27 mouse cellular contexts compared by ENCODE assay signal in the genomic region with DNA sequence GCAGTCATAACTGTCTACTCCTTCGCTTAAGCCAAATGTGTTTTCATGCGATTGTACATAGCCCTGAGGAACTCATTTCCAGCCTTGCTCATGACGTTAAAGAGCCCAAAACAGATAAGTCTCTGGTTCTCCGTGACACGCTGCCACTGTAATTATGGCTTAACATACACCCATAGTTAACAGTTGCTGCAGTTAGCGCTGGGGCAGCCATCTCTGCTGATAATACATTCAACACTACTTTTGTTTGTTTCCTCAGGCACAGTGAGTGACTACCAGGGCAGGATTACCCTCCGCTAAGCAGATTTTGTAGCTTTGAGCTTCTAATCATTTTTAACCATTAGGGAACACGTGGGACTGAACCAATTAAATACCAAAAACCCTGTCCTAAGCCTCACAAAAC. TPM values are rescaled to one million over a fixed set of nuclear protein-coding genes. Genes with fewer than 3 reads are reported as not detected.
A peak's percentile ranks its signal among the peaks of the same experiment; 100 is the strongest.
DNase-seq lines count a peak whose midpoint lies in the region; ATAC-seq and TF ChIP-seq lines count a peak whose summit lies in the region.
"Had no signal": no experiment of that assay in that cellular context is flagged by ENCODE, and none has a peak within 500 bp of the region (broad histone marks: within the 10 kb centered on the region; RNA-seq: fewer than 3 reads in every experiment).

No protein-coding gene starts in this region.

- no peak overlapping the region for H3K27ac ChIP-seq in midbrain, embryonic 14.5 days (replicated peaks; ENCODE audit: low read depth, low read length)
- no peak overlapping the region for H3K27ac ChIP-seq in midbrain, embryonic 11.5 days (ENCODE audit: low read depth, low read length)
- H3K27ac ChIP-seq in midbrain, embryonic 16.5 days (ENCODE audit: low read length): no peak overlapping the region
- H3K27ac ChIP-seq in stomach, postnatal 0 days (replicated peaks): no peak overlapping the region
- H3K27ac ChIP-seq in liver, embryonic 12.5 days: no peak overlapping the region
- H3K27ac ChIP-seq: embryonic facial prominence, embryonic 10.5 days; embryonic facial prominence, embryonic 13.5 days; forebrain, embryonic 12.5 days; forebrain, embryonic 15.5 days; heart, embryonic 15.5 days; hindbrain, embryonic 14.5 days; hindbrain, postnatal 0 days had no signal

- ATAC-seq in midbrain, embryonic 14.5 days (ENCODE audit: low FRiP score, low TSS enrichment): peak; percentile 64; the same call in 1 of the 2 replicates
- ATAC-seq in midbrain, embryonic 11.5 days (ENCODE audit: low FRiP score): no peak
- peak; percentile 80 for ATAC-seq in midbrain, embryonic 16.5 days
- no peak for ATAC-seq in stomach, postnatal 0 days (ENCODE audit: low FRiP score, low TSS enrichment)
- ATAC-seq in liver, embryonic 12.5 days: no peak
- ATAC-seq: forebrain, embryonic 15.5 days; hindbrain, postnatal 0 days had no signal

- no peaks in the 10 kb centered on the region for H3K4me1 ChIP-seq in midbrain, embryonic 14.5 days (ENCODE audit: control insufficient read depth, insufficient read depth, low read length)
- no peaks in the 10 kb centered on the region for H3K4me1 ChIP-seq in midbrain, embryonic 11.5 days (ENCODE audit: control insufficient read depth, insufficient read depth, low read length)
- no peaks in the 10 kb centered on the region for H3K4me1 ChIP-seq in midbrain, embryonic 16.5 days (ENCODE audit: control insufficient read depth, insufficient read depth, low read length)
- no peaks in the 10 kb centered on the region for H3K4me1 ChIP-seq in stomach, postnatal 0 days (replicated peaks; ENCODE audit: control insufficient read depth, insufficient read depth)
- no peaks in the 10 kb centered on the region for H3K4me1 ChIP-seq in liver, embryonic 12.5 days
- H3K4me1 ChIP-seq: forebrain, embryonic 15.5 days; heart, embryonic 12.5 days; heart, embryonic 15.5 days had no signal

- DNase-seq in heart, adult 11 months: peak; percentile 43
- DNase-seq in heart, adult 18-20 months: no peak
- peak; percentile 47 for DNase-seq in midbrain, embryonic 14.5 days
- DNase-seq in midbrain, embryonic 11.5 days (ENCODE audit: low spot score, missing footprints): no peak
- peak; percentile 2 for DNase-seq in stomach, postnatal 0 days (ENCODE audit: low spot score)
- DNase-seq in kidney, adult 8-10 months: no peak
- DNase-seq: adrenal gland, postnatal 10 days; adrenal gland, postnatal 36 days; cerebellum, adult 11 months; cerebellum, adult 2 months; cerebellum, adult 9-11 months; cerebellum, postnatal 25 days; embryo, embryonic 11 days; gastrocnemius, postnatal 25 days; heart, postnatal 10 days; heart, postnatal 4 days had no signal

- H3K9me3 ChIP-seq in midbrain, embryonic 14.5 days (ENCODE audit: control insufficient read depth, low read length): peaks cover 14% of the 10 kb centered on the region
- peaks cover 3% of the 10 kb centered on the region; the same call in 1 of the 2 replicates for H3K9me3 ChIP-seq in midbrain, embryonic 11.5 days (ENCODE audit: control insufficient read depth, low read length)
- H3K9me3 ChIP-seq in midbrain, embryonic 16.5 days (replicated peaks; ENCODE audit: control insufficient read depth, low read length, poor library complexity, severe bottlenecking): no peaks in the 10 kb centered on the region
- H3K9me3 ChIP-seq in stomach, postnatal 0 days (ENCODE audit: control insufficient read depth, low read length): no peaks in the 10 kb centered on the region
- H3K9me3 ChIP-seq in liver, embryonic 12.5 days (replicated peaks): no peaks in the 10 kb centered on the region
- H3K9me3 ChIP-seq: forebrain, embryonic 15.5 days; heart, embryonic 12.5 days; heart, embryonic 15.5 days had no signal

- H3K9ac ChIP-seq in midbrain, embryonic 14.5 days (replicated peaks; ENCODE audit: low read length): no peak overlapping the region
- no peak overlapping the region for H3K9ac ChIP-seq in midbrain, embryonic 11.5 days (ENCODE audit: low read length)
- no peak overlapping the region for H3K9ac ChIP-seq in midbrain, embryonic 16.5 days (ENCODE audit: low read depth, low read length)
- no peak overlapping the region for H3K9ac ChIP-seq in stomach, postnatal 0 days (ENCODE audit: low read length)
- H3K9ac ChIP-seq in liver, embryonic 12.5 days: no peak overlapping the region
- H3K9ac ChIP-seq: embryonic facial prominence, embryonic 13.5 days; forebrain, embryonic 12.5 days; forebrain, embryonic 15.5 days; heart, embryonic 12.5 days; heart, embryonic 15.5 days; hindbrain, embryonic 14.5 days had no signal

- WGBS in midbrain, embryonic 14.5 days: 67% methylated on average over 8 of the region's 8 CpGs
- WGBS in midbrain, embryonic 11.5 days: 85% methylated on average over 8 of the region's 8 CpGs
- WGBS in midbrain, embryonic 16.5 days: 67% methylated on average over 8 of the region's 8 CpGs
- 83% methylated on average over 8 of the region's 8 CpGs for WGBS in stomach, postnatal 0 days
- WGBS in liver, embryonic 12.5 days (ENCODE audit: insufficient replicate concordance): 74% methylated on average over 8 of the region's 8 CpGs

- no peaks in the 10 kb centered on the region for H3K27me3 ChIP-seq in midbrain, embryonic 14.5 days (ENCODE audit: control insufficient read depth, insufficient read depth, low read length)
- H3K27me3 ChIP-seq in midbrain, embryonic 11.5 days (ENCODE audit: control insufficient read depth, insufficient read depth, low read length): no peaks in the 10 kb centered on the region
- no peaks in the 10 kb centered on the region for H3K27me3 ChIP-seq in midbrain, embryonic 16.5 days (ENCODE audit: control insufficient read depth, insufficient read depth, low read depth, low read length)
- no peaks in the 10 kb centered on the region for H3K27me3 ChIP-seq in stomach, postnatal 0 days (ENCODE audit: control insufficient read depth, insufficient read depth, low read length)
- no peaks in the 10 kb centered on the region for H3K27me3 ChIP-seq in liver, embryonic 12.5 days (replicated peaks)
- H3K27me3 ChIP-seq: embryonic facial prominence, embryonic 13.5 days; forebrain, embryonic 12.5 days; forebrain, embryonic 15.5 days; heart, embryonic 12.5 days; heart, embryonic 15.5 days had no signal

- no peak overlapping the region for H3K4me2 ChIP-seq in midbrain, embryonic 14.5 days (ENCODE audit: low read length)
- H3K4me2 ChIP-seq in midbrain, embryonic 11.5 days: no peak overlapping the region
- no peak overlapping the region for H3K4me2 ChIP-seq in midbrain, embryonic 16.5 days (ENCODE audit: low read length)
- H3K4me2 ChIP-seq in stomach, postnatal 0 days (replicated peaks; ENCODE audit: low read depth): no peak overlapping the region
- no peak overlapping the region for H3K4me2 ChIP-seq in liver, embryonic 12.5 days
- H3K4me2 ChIP-seq: embryonic facial prominence, embryonic 13.5 days; forebrain, embryonic 12.5 days; forebrain, embryonic 15.5 days; heart, embryonic 12.5 days; heart, embryonic 15.5 days; hindbrain, embryonic 14.5 days had no signal

- H3K4me3 ChIP-seq in midbrain, embryonic 14.5 days (replicated peaks; ENCODE audit: low read depth, low read length): no peak overlapping the region
- H3K4me3 ChIP-seq in midbrain, embryonic 11.5 days (ENCODE audit: low read depth, low read length): no peak overlapping the region
- H3K4me3 ChIP-seq in midbrain, embryonic 16.5 days (ENCODE audit: low read depth, low read length): no peak overlapping the region
- no peak overlapping the region for H3K4me3 ChIP-seq in stomach, postnatal 0 days (ENCODE audit: low read depth, low read length)
- H3K4me3 ChIP-seq in liver, embryonic 12.5 days: no peak overlapping the region
- H3K4me3 ChIP-seq: embryonic facial prominence, embryonic 10.5 days; embryonic facial prominence, embryonic 13.5 days; erythroblast, embryonic 14.5 days; forebrain, embryonic 12.5 days; forebrain, embryonic 15.5 days; heart, embryonic 12.5 days; heart, embryonic 15.5 days had no signal

- no peak for TF ChIP-seq EP300 in stomach, postnatal 0 days (optimal IDR thresholded peaks at IDR 0.05)

- no peaks in the 10 kb centered on the region for H3K36me3 ChIP-seq in midbrain, embryonic 14.5 days (ENCODE audit: control insufficient read depth, insufficient read depth, low read length)
- H3K36me3 ChIP-seq in midbrain, embryonic 11.5 days (ENCODE audit: control insufficient read depth, insufficient read depth, low read length): no peaks in the 10 kb centered on the region
- no peaks in the 10 kb centered on the region for H3K36me3 ChIP-seq in midbrain, embryonic 16.5 days (ENCODE audit: control insufficient read depth, insufficient read depth, low read length)
- H3K36me3 ChIP-seq in stomach, postnatal 0 days (ENCODE audit: control insufficient read depth, insufficient read depth, low read length): no peaks in the 10 kb centered on the region
- H3K36me3 ChIP-seq in liver, embryonic 12.5 days: no peaks in the 10 kb centered on the region
- H3K36me3 ChIP-seq: embryonic facial prominence, embryonic 10.5 days; embryonic facial prominence, embryonic 13.5 days; forebrain, embryonic 12.5 days; forebrain, embryonic 15.5 days; heart, embryonic 12.5 days; heart, embryonic 15.5 days had no signal

- TF ChIP-seq CTCF in stomach, postnatal 0 days (IDR thresholded peaks at IDR 0.05; ENCODE audit: low read depth): no peak

RNA-seq across cellular contexts. Expression of gene Nfib, which starts 17.5 kb away (rescaled TPM):
- 100 to 1,000 TPM; 126 TPM for total RNA-seq in heart, adult 18-20 months (2021)
- polyA plus RNA-seq in midbrain, embryonic 14.5 days (2014; fragmentation: Nextera tagmentation; extraction: Ambion mirVana): 64.4 and 72.0 TPM in 2 replicates
- polyA plus RNA-seq in midbrain, embryonic 11.5 days (2014; fragmentation: Nextera tagmentation; extraction: Ambion mirVana): 19.9 and 21.7 TPM in 2 replicates
- polyA plus RNA-seq in midbrain, embryonic 16.5 days (2015; fragmentation: Nextera tagmentation; extraction: Ambion mirVana): 47.2 and 51.4 TPM in 2 replicates
- polyA plus RNA-seq in stomach, postnatal 0 days (2015; fragmentation: Nextera tagmentation; extraction: Ambion mirVana): 18.8 and 19.9 TPM in 2 replicates
- 9.5 and 11.8 TPM in 2 replicates for polyA plus RNA-seq in liver, embryonic 12.5 days (2016; fragmentation: Nextera tagmentation; extraction: Ambion mirVana)
- polyA plus RNA-seq: erythroblast, embryonic 14.5 days had no signal

Comparison
In these comparisons a context has a peak if more than half of its experiments do, and no peak if none do; other contexts are left out.
1. DNase-seq: peak in heart, adult 11 months (single experiment), midbrain, embryonic 14.5 days (single experiment) and stomach, postnatal 0 days (single experiment); none in heart, adult 18-20 months (0 of 2), midbrain, embryonic 11.5 days (single experiment) and kidney, adult 8-10 months (0 of 2).
2. ATAC-seq: peak in midbrain, embryonic 14.5 days (single experiment) and midbrain, embryonic 16.5 days (single experiment); none in midbrain, embryonic 11.5 days (single experiment), stomach, postnatal 0 days (single experiment) and liver, embryonic 12.5 days (single experiment).